Mouse (Mus musculus) bone marrow macrophage, adult 2 months (primary cell): Measurements from ENCODE around the gene Rasl10a. TPM values are rescaled to one million over a fixed set of nuclear protein-coding genes. Genes with fewer than 3 reads are reported as not detected.

Experiments
- H3K27ac ChIP-seq: 2 replicates; pipeline ENCODE4 v1.5.1; 2012; ENCODE audit warnings: low read depth, low read length; ENCODE audit not compliant: insufficient read depth
- H3K4me1 ChIP-seq: 2 replicates; pipeline ENCODE4 v1.6.1; 2012; ENCODE audit warnings: low read length; ENCODE audit not compliant: control insufficient read depth, insufficient read depth
- H3K4me3 ChIP-seq: 2 replicates; pipeline ENCODE4 v1.5.1; 2012; ENCODE audit warnings: mild to moderate bottlenecking, low read length, moderate library complexity; ENCODE audit not compliant: insufficient read depth
- CTCF ChIP-seq: IDR thresholded peaks from 2 replicates; pipeline ENCODE4 v1.5.1; 2012; ENCODE audit warnings: low read depth, mild to moderate bottlenecking, low read length, moderate library complexity
- POLR2A ChIP-seq: IDR thresholded peaks from 2 replicates; pipeline ENCODE4 v1.6.1; 2012; ENCODE audit warnings: mild to moderate bottlenecking, low read depth, low read length, borderline replicate concordance
- polyA plus RNA-seq: library from polyadenylated mRNA; stranded (reverse); fragments of >200 nt; gene quantifications from 2 replicates; pipeline ENCODE4 v1.2.4, GENCODE M21; 2012; ENCODE audit not compliant: missing spikeins, insufficient read depth, insufficient read length

Rasl10a gene
- polyA plus RNA-seq, 1 experiment: not detected

DNA sequence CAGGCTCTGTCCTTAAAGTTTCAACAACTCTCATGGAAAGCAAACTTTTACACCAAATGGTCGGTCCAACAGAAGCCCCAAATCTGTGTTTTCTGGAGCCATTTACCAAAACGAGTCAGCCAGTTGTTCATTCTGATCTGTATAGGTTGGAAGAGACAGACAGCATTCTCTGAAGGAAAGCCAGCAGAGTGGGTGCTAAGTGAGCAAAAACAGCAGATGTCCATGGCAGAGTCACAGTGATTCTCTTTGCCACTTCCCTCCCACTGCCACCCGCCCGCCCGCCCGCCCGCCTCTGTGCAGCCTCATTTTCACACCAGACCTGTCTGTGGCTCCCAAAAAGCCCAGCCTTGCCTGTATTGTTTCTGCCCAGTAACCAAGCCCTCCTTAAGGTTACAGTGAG lies 29.7 kb upstream of the Rasl10a start:
- no peak overlapping the region for H3K4me3 ChIP-seq
- no peak overlapping the region for H3K27ac ChIP-seq
- peaks cover 6% of the 10 kb centered on the region for H3K4me1 ChIP-seq
- TF ChIP-seq POLR2A: no peak

DNA sequence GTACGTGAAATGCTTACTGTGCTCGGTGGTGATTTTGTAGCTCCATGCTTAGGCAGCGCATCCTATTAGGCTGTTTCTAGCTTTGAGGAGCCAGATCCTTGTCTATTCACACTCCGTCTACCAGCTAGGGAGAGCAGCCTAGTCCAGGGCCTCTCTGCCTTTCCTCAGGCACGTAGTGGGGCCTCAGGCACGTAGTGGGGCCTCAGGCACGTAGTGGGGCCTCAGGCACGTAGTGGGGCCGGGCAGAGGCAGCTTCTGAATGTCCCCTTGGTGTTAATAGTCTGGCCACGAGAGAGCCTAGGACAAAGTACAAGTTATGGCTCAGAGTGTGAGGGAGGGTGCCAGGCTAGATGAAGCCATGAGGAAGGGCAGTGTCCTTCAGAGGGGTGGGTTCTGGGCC lies 25.2 kb upstream of the Rasl10a start:
- Histone ChIP-seq H3K4me1 (no peaks in the 10 kb centered on the region), H3K27ac (no peak overlapping the region), H3K4me3 (no peak overlapping the region)
- TF ChIP-seq POLR2A (no peak), CTCF (no peak)

DNA sequence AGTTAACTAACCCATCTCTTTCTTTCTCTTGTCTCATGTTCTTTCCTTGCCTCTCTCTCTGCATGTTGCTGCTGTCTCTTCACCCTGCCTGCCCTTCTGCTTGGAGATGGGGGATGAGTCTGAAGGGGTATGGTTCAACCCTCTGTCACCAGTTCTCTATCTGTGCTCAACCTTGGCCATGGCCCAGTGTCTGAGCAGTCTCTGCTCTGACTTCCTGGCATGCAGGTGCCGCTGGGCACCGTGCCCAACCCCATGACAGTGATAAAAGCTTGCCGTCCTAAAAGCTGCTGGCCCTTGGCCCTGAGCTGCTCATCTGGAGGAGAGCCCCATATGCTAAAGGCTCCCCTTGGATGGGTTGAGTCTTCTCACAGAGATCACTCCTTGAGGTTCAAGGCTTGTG lies 24.8 kb upstream of the Rasl10a start:
- no peaks in the 10 kb centered on the region for H3K4me1 ChIP-seq
- H3K4me3 ChIP-seq: no peak overlapping the region
- TF ChIP-seq CTCF: no peak
- no peak for TF ChIP-seq POLR2A
- no peak overlapping the region for H3K27ac ChIP-seq

DNA sequence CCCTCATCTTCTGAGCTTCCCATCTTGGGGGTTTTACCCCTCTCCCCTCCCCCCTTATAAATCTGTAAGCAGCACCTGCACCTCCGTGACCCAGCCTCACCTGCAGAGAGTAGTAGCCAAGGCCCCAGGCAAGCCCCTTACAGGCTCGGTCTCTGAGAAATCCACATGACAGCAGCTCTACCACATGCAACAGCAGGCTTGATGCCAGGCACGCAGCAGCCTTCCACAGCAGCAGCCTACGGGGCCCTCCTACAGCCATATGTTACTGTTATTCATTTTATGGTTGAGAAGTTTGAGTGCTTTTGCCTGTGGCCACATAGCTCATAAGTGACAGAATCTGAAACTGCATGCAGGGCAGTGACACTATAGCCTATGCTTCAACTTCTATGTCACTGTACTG lies 22.5 kb upstream of the Rasl10a start:
- Histone ChIP-seq H3K4me3 (no peak overlapping the region), H3K27ac (no peak overlapping the region), H3K4me1 (no peaks in the 10 kb centered on the region)
- TF ChIP-seq POLR2A (no peak), CTCF (no peak)

- no peak for TF ChIP-seq CTCF
- TF ChIP-seq POLR2A: no peak
- H3K27ac ChIP-seq: no peak overlapping the region
- H3K4me1 ChIP-seq: no peaks in the 10 kb centered on the region
- no peak overlapping the region for H3K4me3 ChIP-seq
Measured at GRCm38 (mm10) chr11:5037146-5037854, 20.6 kb upstream of the Rasl10a start.

- TF ChIP-seq POLR2A: no peak
- no peak for TF ChIP-seq CTCF
- Histone ChIP-seq H3K4me1 (no peaks in the 10 kb centered on the region), H3K4me3 (no peak overlapping the region), H3K27ac (no peak overlapping the region)
Measured at GRCm38 (mm10) chr11:5040585-5040984, 17.3 kb upstream of the Rasl10a start.

GRCm38 (mm10) chr11:5041144-5041780 lies 16.7 kb upstream of the Rasl10a start:
- H3K4me3 ChIP-seq: no peak overlapping the region
- no peak overlapping the region for H3K27ac ChIP-seq
- 0 out of 2 replicates have a peak, but pooled peaks cover 2% of the 10 kb centered on the region for H3K4me1 ChIP-seq
- no peak for TF ChIP-seq POLR2A
- TF ChIP-seq CTCF: no peak

GRCm38 (mm10) chr11:5042645-5043381 lies 15.1 kb upstream of the Rasl10a start:
- 0 out of 2 replicates have a peak, but pooled peaks cover 2% of the 10 kb centered on the region for H3K4me1 ChIP-seq
- TF ChIP-seq POLR2A (no peak), CTCF (no peak)
- H3K4me3 ChIP-seq: no peak overlapping the region
- H3K27ac ChIP-seq: no peak overlapping the region

GRCm38 (mm10) chr11:5046321-5046926 lies 11.5 kb upstream of the Rasl10a start:
- H3K4me3 ChIP-seq: no peak overlapping the region
- H3K27ac ChIP-seq: no peak overlapping the region
- TF ChIP-seq CTCF (no peak), POLR2A (no peak)
- 0 out of 2 replicates have a peak, but pooled peaks cover 2% of the 10 kb centered on the region for H3K4me1 ChIP-seq
